Mouse (Mus musculus) forebrain, embryonic 10.5 days (tissue): ENCODE results near the gene Tmcc2. TPM values are rescaled to one million over a fixed set of nuclear protein-coding genes. Genes with fewer than 3 reads are reported as not detected.

Source experiments
- DNase-seq: peaks from one replicate; pipeline ENCODE4 v3.0.0-alpha.2; 2017; ENCODE audit warnings: low spot score; ENCODE audit errors: extremely low spot score
- H3K27ac ChIP-seq: fragments of 300-500 bp; sonication (generic); 2 replicates; pipeline ENCODE4 v1.5.1; 2016; ENCODE audit warnings: mild to moderate bottlenecking
- H3K27me3 ChIP-seq: fragments of 300-500 bp; sonication (generic); 2 replicates; pipeline ENCODE4 v1.6.1; 2016; ENCODE audit warnings: mild to moderate bottlenecking; ENCODE audit not compliant: poor library complexity, severe bottlenecking
- H3K36me3 ChIP-seq: fragments of 300-500 bp; sonication (generic); replicated peaks from 2 replicates; pipeline ENCODE4 v1.6.1; 2016; ENCODE audit warnings: mild to moderate bottlenecking, moderate library complexity
- H3K4me1 ChIP-seq: fragments of 300-500 bp; sonication (generic); 2 replicates; pipeline ENCODE4 v1.6.1; 2016
- H3K4me3 ChIP-seq: fragments of 300-500 bp; sonication (generic); 2 replicates; pipeline ENCODE4 v1.5.1; 2016; ENCODE audit warnings: mild to moderate bottlenecking, moderate library complexity
- H3K9me3 ChIP-seq: fragments of 300-500 bp; sonication (generic); 2 replicates; pipeline ENCODE4 v1.6.1; 2016; ENCODE audit warnings: mild to moderate bottlenecking, moderate library complexity
- WGBS: fragments of 180-500 bp; shearing (Covaris S2); methylation state at CpG from one replicate; pipeline ENCODE4 v1.1.7; 2016; 5-methylcytosine and 5-hydroxymethylcytosine counted together
- polyA plus RNA-seq: library from polyadenylated mRNA; unstranded; fragments of >200 nt; fragmentation: Nextera tagmentation; extraction: Ambion mirVana; gene quantifications from 2 replicates; pipeline ENCODE4 v1.2.1, GENCODE M21; 2016

The Tmcc2 gene
- polyA plus RNA-seq, 1 experiment from 2014 or later = 8.8 TPM

- Histone ChIP-seq H3K36me3 (peaks cover 86% of the 10 kb centered on the region), H3K4me1 (peaks cover 96% of the 10 kb centered on the region), H3K27ac (peak overlapping the region; percentile 95), H3K9me3 (no peaks in the 10 kb centered on the region), H3K4me3 (no peak overlapping the region), H3K27me3 (no peaks in the 10 kb centered on the region)
- no peak for DNase-seq
- WGBS = 90% methylated on average over 17 of the region's 17 CpGs
Observed at GRCm38 (mm10) chr1:132327477-132327876, 63.6 kb downstream of the Tmcc2 start.

GRCm38 (mm10) chr1:132326777-132327176 lies 64.3 kb downstream of the Tmcc2 start:
- 86% methylated on average over 9 of the region's 9 CpGs for WGBS
- DNase-seq = no peak

GRCm38 (mm10) chr1:132322711-132323542 lies 68.2 kb downstream of the Tmcc2 start:
- Histone ChIP-seq H3K4me3 (peak overlapping the region; percentile 43), H3K9me3 (no peaks in the 10 kb centered on the region)
- WGBS = 6% methylated on average over 13 of the region's 13 CpGs

More at GRCm38 (mm10) chr1:132326777-132327176, 64.3 kb downstream of the Tmcc2 start:
- Histone ChIP-seq H3K4me1 (peaks cover 96% of the 10 kb centered on the region), H3K4me3 (no peak overlapping the region), H3K27ac (peak overlapping the region; percentile 95), H3K27me3 (no peaks in the 10 kb centered on the region), H3K36me3 (peaks cover 79% of the 10 kb centered on the region), H3K9me3 (no peaks in the 10 kb centered on the region)

GRCm38 (mm10) chr1:132321821-132322580 lies 69.1 kb downstream of the Tmcc2 start:
- DNase-seq = no peak
- Histone ChIP-seq H3K27ac (peak overlapping the region; percentile 95), H3K9me3 (no peaks in the 10 kb centered on the region), H3K4me1 (peaks cover 100% of the 10 kb centered on the region), H3K36me3 (peaks cover 66% of the 10 kb centered on the region), H3K27me3 (peaks cover 10% of the 10 kb centered on the region), H3K4me3 (peak overlapping the region; percentile 43)
- 32% methylated on average over 7 of the region's 7 CpGs for WGBS

More at GRCm38 (mm10) chr1:132322711-132323542, 68.2 kb downstream of the Tmcc2 start:
- Histone ChIP-seq H3K4me1 (peaks cover 100% of the 10 kb centered on the region), H3K27ac (peak overlapping the region; percentile 95), H3K36me3 (peaks cover 75% of the 10 kb centered on the region), H3K27me3 (0 out of 2 replicates have a peak, but pooled peaks cover under 1% of the 10 kb centered on the region)
- peak; percentile 96 for DNase-seq

- Histone ChIP-seq H3K27ac (peak overlapping the region; percentile 95), H3K9me3 (no peaks in the 10 kb centered on the region), H3K4me3 (peak overlapping the region; percentile 82), H3K27me3 (peaks cover 28% of the 10 kb centered on the region), H3K36me3 (peaks cover 38% of the 10 kb centered on the region), H3K4me1 (peaks cover 94% of the 10 kb centered on the region)
- DNase-seq = no peak
- WGBS = 61% methylated on average over 5 of the region's 5 CpGs
Observed at GRCm38 (mm10) chr1:132319242-132319641, 71.8 kb downstream of the Tmcc2 start.

GRCm38 (mm10) chr1:132317894-132318863 lies 72.9 kb downstream of the Tmcc2 start:
- peaks cover 92% of the 10 kb centered on the region for H3K4me1 ChIP-seq
- DNase-seq = no peak
- WGBS = 49% methylated on average over 8 of the region's 8 CpGs

GRCm38 (mm10) chr1:132317413-132317812 lies 73.7 kb downstream of the Tmcc2 start:
- Histone ChIP-seq H3K27ac (peak overlapping the region; percentile 95), H3K36me3 (peaks cover 32% of the 10 kb centered on the region), H3K9me3 (no peaks in the 10 kb centered on the region), H3K27me3 (peaks cover 33% of the 10 kb centered on the region), H3K4me1 (peaks cover 90% of the 10 kb centered on the region), H3K4me3 (peak overlapping the region; percentile 82)
- WGBS = 29% methylated on average over 4 of the region's 4 CpGs
- DNase-seq = no peak

More at GRCm38 (mm10) chr1:132317894-132318863, 72.9 kb downstream of the Tmcc2 start:
- H3K27me3 ChIP-seq = peaks cover 33% of the 10 kb centered on the region
- peaks cover 32% of the 10 kb centered on the region for H3K36me3 ChIP-seq
- no peaks in the 10 kb centered on the region for H3K9me3 ChIP-seq
- peak overlapping the region; percentile 82 for H3K4me3 ChIP-seq
- peak overlapping the region; percentile 95 for H3K27ac ChIP-seq

GRCm38 (mm10) chr1:132316625-132316994 lies 74.5 kb downstream of the Tmcc2 start:
- WGBS = 21% methylated on average over 7 of the region's 7 CpGs
- DNase-seq = no peak
- peak overlapping the region; percentile 95 for H3K27ac ChIP-seq
- H3K27me3 ChIP-seq = peaks cover 37% of the 10 kb centered on the region
- peaks cover 32% of the 10 kb centered on the region for H3K36me3 ChIP-seq
- no peaks in the 10 kb centered on the region for H3K9me3 ChIP-seq
- peaks cover 82% of the 10 kb centered on the region for H3K4me1 ChIP-seq
- peak overlapping the region; percentile 82 for H3K4me3 ChIP-seq

GRCm38 (mm10) chr1:132315889-132316624 lies 75.0 kb downstream of the Tmcc2 start, which contains the start of gene Nuak2:
Gene Nuak2 (plus strand): TSS chr1:132316126.
- H3K27ac ChIP-seq = peak within 1 kb of the TSS; percentile 95

GRCm38 (mm10) chr1:132312703-132313102 lies 78.4 kb downstream of the Tmcc2 start:
- peak; percentile 56 for DNase-seq
- H3K27ac ChIP-seq = peak overlapping the region; percentile 80
- no peaks in the 10 kb centered on the region for H3K9me3 ChIP-seq
- peaks cover 60% of the 10 kb centered on the region for H3K4me1 ChIP-seq
- WGBS = 67% methylated on average over 3 of the region's 3 CpGs
- peaks cover 52% of the 10 kb centered on the region for H3K27me3 ChIP-seq
- no peaks in the 10 kb centered on the region; the same call in 1 of the 2 replicates for H3K36me3 ChIP-seq
- no peak overlapping the region for H3K4me3 ChIP-seq

More at GRCm38 (mm10) chr1:132315889-132316624, 75.0 kb downstream of the Tmcc2 start, which contains the start of gene Nuak2:
- peak; percentile 92 for DNase-seq
- peak within 1 kb of the TSS; percentile 82 for H3K4me3 ChIP-seq
- H3K36me3 ChIP-seq = peaks cover 31% of the 10 kb centered on the region
- H3K27me3 ChIP-seq = peaks cover 37% of the 10 kb centered on the region
- under 1% methylated on average over 67 of the region's 67 CpGs for WGBS
- H3K9me3 ChIP-seq = no peaks in the 10 kb centered on the region
- peaks cover 81% of the 10 kb centered on the region for H3K4me1 ChIP-seq

- no peaks in the 10 kb centered on the region for H3K36me3 ChIP-seq
- H3K9me3 ChIP-seq = no peaks in the 10 kb centered on the region
- peaks cover 51% of the 10 kb centered on the region for H3K27me3 ChIP-seq
- H3K4me3 ChIP-seq = no peak overlapping the region
- H3K27ac ChIP-seq = peak overlapping the region; percentile 31; the same call in 1 of the 2 replicates
- H3K4me1 ChIP-seq = peaks cover 56% of the 10 kb centered on the region
- WGBS = 83% methylated on average over 2 of the region's 2 CpGs
- no peak for DNase-seq
Observed at GRCm38 (mm10) chr1:132312043-132312442, 79.0 kb downstream of the Tmcc2 start.
